Mouse (Mus musculus) liver, adult 2 months (tissue): ENCODE results near the gene Shank3.

ENCODE experiments used
- CTCF ChIP-seq: fragments of 200-500 bp; IDR thresholded peaks from 2 replicates; pipeline ENCODE4 v1.5.1; 2011; ENCODE audit warnings: low read depth, low read length, control low read depth
- POLR2A ChIP-seq: fragments of 200-500 bp; IDR thresholded peaks from 2 replicates; pipeline ENCODE4 v1.6.1; 2011; ENCODE audit warnings: low read length, control low read depth; ENCODE audit not compliant: insufficient read depth; ENCODE audit errors: extremely low read depth

- TF ChIP-seq CTCF, result no peak
- TF ChIP-seq POLR2A, result no peak
Observed at GRCm38 (mm10) chr15:89462176-89462575, 37.2 kb upstream of the Shank3 start.
